ENCODE assay signal across 8 mouse cellular contexts in the genomic region with DNA sequence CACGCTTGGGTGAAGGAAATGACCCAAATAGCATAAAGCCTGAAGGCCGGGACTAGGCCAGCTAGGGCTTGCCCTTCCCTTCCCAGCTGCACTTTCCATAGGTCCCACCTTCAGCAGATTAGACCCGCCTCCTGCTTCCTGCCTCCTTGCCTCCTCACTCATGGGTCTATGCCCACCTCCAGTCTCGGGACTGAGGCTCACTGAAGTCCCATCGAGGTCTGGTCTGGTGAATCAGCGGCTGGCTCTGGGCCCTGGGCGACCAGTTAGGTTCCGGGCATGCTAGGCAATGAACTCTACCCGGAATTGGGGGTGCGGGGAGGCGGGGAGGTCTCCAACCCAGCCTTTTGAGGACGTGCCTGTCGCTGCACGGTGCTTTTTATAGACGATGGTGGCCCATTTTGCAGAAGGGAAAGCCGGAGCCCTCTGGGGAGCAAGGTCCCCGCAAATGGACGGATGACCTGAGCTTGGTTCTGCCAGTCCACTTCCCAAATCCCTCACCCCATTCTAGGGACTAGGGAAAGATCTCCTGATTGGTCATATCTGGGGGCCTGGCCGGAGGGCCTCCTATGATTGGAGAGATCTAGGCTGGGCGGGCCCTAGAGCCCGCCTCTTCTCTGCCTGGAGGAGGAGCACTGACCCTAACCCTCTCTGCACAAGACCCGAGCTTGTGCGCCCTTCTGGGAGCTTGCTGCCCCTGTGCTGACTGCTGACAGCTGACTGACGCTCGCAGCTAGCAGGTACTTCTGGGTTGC. TPM values are rescaled to one million over a fixed set of nuclear protein-coding genes. Genes with fewer than 3 reads are reported as not detected.
DNase-seq lines count a peak whose midpoint lies in the region; ATAC-seq and TF ChIP-seq lines count a peak whose summit lies in the region.

No protein-coding gene starts in this region.

- intact Hi-C loops in gastrocnemius, postnatal 14 days (cut with DNase I; ENCODE audit: low total_unique reads), result no loop called here

- H3K36me3 ChIP-seq in liver, postnatal 0 days (replicated peaks; ENCODE audit: insufficient read depth, low read length), result no peaks in the 10 kb centered on the region
- H3K36me3 ChIP-seq in neural tube, embryonic 12.5 days, result no peaks in the 10 kb centered on the region

- peak overlapping the region; percentile 71 for H3K9ac ChIP-seq in liver, postnatal 0 days (replicated peaks)
- no peak overlapping the region for H3K9ac ChIP-seq in neural tube, embryonic 12.5 days

- H3K27me3 ChIP-seq in cerebellum, adult 2 months (ENCODE audit: control insufficient read depth, insufficient read depth, low read length), result no peaks in the 10 kb centered on the region
- no peaks in the 10 kb centered on the region for H3K27me3 ChIP-seq in liver, postnatal 0 days (ENCODE audit: insufficient read depth, low read length)
- H3K27me3 ChIP-seq in neural tube, embryonic 12.5 days (replicated peaks), result no peaks in the 10 kb centered on the region

- ATAC-seq in liver, postnatal 0 days, result peak; percentile 84
- peak; percentile 83 for ATAC-seq in neural tube, embryonic 12.5 days (ENCODE audit: low FRiP score, low read depth)

- TF ChIP-seq POLR2A in cerebellum, adult 2 months (IDR thresholded peaks at IDR 0.05; ENCODE audit: borderline replicate concordance, insufficient read depth, low read length), result no peak
- peak; percentile 62; the same call in 1 of the 2 replicates for TF ChIP-seq POLR2A in cortical plate, adult 2 months (IDR thresholded peaks at IDR 0.05; ENCODE audit: extremely low read depth, insufficient read depth, low read length)

- peak overlapping the region; percentile 66 for H3K4me2 ChIP-seq in liver, postnatal 0 days (ENCODE audit: low read depth, low read length)
- H3K4me2 ChIP-seq in neural tube, embryonic 12.5 days (replicated peaks), result peak overlapping the region; percentile 48

- peak; percentile 69 for TF ChIP-seq EP300 in liver, postnatal 0 days (IDR thresholded peaks at IDR 0.05; ENCODE audit: low read depth)

- H3K4me3 ChIP-seq in cerebellum, adult 2 months (replicated peaks; ENCODE audit: insufficient read depth, low read depth, low read length), result peak overlapping the region; percentile 19
- peak overlapping the region; percentile 29 for H3K4me3 ChIP-seq in cortical plate, adult 2 months (ENCODE audit: insufficient read depth, low read length)
- peak overlapping the region; percentile 48 for H3K4me3 ChIP-seq in liver, postnatal 0 days (ENCODE audit: low read depth, low read length)
- H3K4me3 ChIP-seq in neural tube, embryonic 12.5 days, result 0 out of 2 replicates have a peak overlapping the region, but pooled peaks have one; percentile 1

- WGBS in cerebellum, adult 2 months, result 35% methylated on average over 25 of the region's 25 CpGs
- 11% methylated on average over 25 of the region's 25 CpGs for WGBS in liver, postnatal 0 days (ENCODE audit: insufficient replicate concordance)
- 14% methylated on average over 25 of the region's 25 CpGs for WGBS in neural tube, embryonic 12.5 days

- TF ChIP-seq CTCF in cerebellum, adult 2 months (IDR thresholded peaks at IDR 0.05; ENCODE audit: borderline replicate concordance, insufficient read depth, low read depth, low read length), result no peak
- no peak for TF ChIP-seq CTCF in cortical plate, adult 2 months (IDR thresholded peaks at IDR 0.05; ENCODE audit: extremely low read depth, insufficient read depth, low read length)
- TF ChIP-seq CTCF in liver, postnatal 0 days (IDR thresholded peaks at IDR 0.05; ENCODE audit: low read depth), result no peak

- no peak overlapping the region for H3K27ac ChIP-seq in cerebellum, adult 2 months (ENCODE audit: insufficient read depth, low read length)
- peak overlapping the region; percentile 74 for H3K27ac ChIP-seq in cortical plate, adult 2 months (ENCODE audit: insufficient read depth, low read length)
- H3K27ac ChIP-seq in liver, postnatal 0 days (ENCODE audit: low read depth), result peak overlapping the region; percentile 91
- no peak overlapping the region for H3K27ac ChIP-seq in neural tube, embryonic 12.5 days

- DNase-seq in cerebellum, adult 2 months, result peak in 1 of 2 experiments; percentile 30
- no peak for DNase-seq in cerebellum, adult 9-10 months
- peak; percentile 34 for DNase-seq in gastrocnemius, postnatal 14 days
- peak; percentile 92 for DNase-seq in kidney, adult 11 months
- peak; percentile 75 for DNase-seq in liver, postnatal 0 days
- no peak for DNase-seq in cerebellum, adult 11 months

- no peaks in the 10 kb centered on the region for H3K9me3 ChIP-seq in liver, postnatal 0 days (ENCODE audit: low read length)
- H3K9me3 ChIP-seq in neural tube, embryonic 12.5 days, result no peaks in the 10 kb centered on the region

- H3K4me1 ChIP-seq in cerebellum, adult 2 months (ENCODE audit: control insufficient read depth, insufficient read depth, low read length), result no peaks in the 10 kb centered on the region
- H3K4me1 ChIP-seq in cortical plate, adult 2 months (ENCODE audit: control insufficient read depth, insufficient read depth, low read length), result no peaks in the 10 kb centered on the region
- H3K4me1 ChIP-seq in liver, postnatal 0 days (ENCODE audit: insufficient read depth), result peaks cover 11% of the 10 kb centered on the region; the same call in 1 of the 2 replicates
- 0 out of 2 replicates have a peak, but pooled peaks cover 9% of the 10 kb centered on the region for H3K4me1 ChIP-seq in neural tube, embryonic 12.5 days

RNA-seq across cellular contexts. Expression of a gene that starts 54.2 kb away (rescaled TPM):
- 32.8 and 36.1 TPM in 2 replicates for polyA plus RNA-seq in cerebellum, adult 2 months (2012; rRNA removed)
- 5.0 and 5.4 TPM in 2 replicates for polyA plus RNA-seq in cortical plate, adult 2 months (2012; rRNA removed)
- 10 to 100 TPM; 60.0 to 61.8 TPM for total RNA-seq in gastrocnemius, postnatal 14 days (2021)
- polyA plus RNA-seq in liver, postnatal 0 days (2015; fragmentation: Nextera tagmentation; extraction: Ambion mirVana), result 23.2 and 23.4 TPM in 2 replicates
- polyA plus RNA-seq in neural tube, embryonic 12.5 days (2016; fragmentation: Nextera tagmentation; extraction: Ambion mirVana), result 4.0 and 4.1 TPM in 2 replicates

Comparison
In these comparisons a context has a peak if more than half of its experiments do, and no peak if none do; other contexts are left out.
1. DNase-seq: peak in gastrocnemius, postnatal 14 days (single experiment), kidney, adult 11 months (single experiment) and liver, postnatal 0 days (single experiment); none in cerebellum, adult 9-10 months (single experiment) and cerebellum, adult 11 months (single experiment).
2. H3K27ac ChIP-seq: peak in cortical plate, adult 2 months (single experiment) and liver, postnatal 0 days (single experiment); none in cerebellum, adult 2 months (single experiment) and neural tube, embryonic 12.5 days (single experiment).
3. Peak in every context shown above with its lines, with median percentiles within 50 percentile points of each other: H3K4me3 ChIP-seq.